In genomic region chr16:4420298-4421054, GRCm38 (mm10) we compare ENCODE assay signal across 8 mouse cellular contexts. TPM values are rescaled to one million over a fixed set of nuclear protein-coding genes. Genes with fewer than 3 reads are reported as not detected.
A peak's percentile ranks its signal among the peaks of the same experiment; 100 is the strongest.
DNase-seq lines count a peak whose midpoint lies in the region; ATAC-seq and TF ChIP-seq lines count a peak whose summit lies in the region.

Gene Adcy9 (minus strand): TSS chr16:4420498.

- peak; percentile 82 for DNase-seq in A20 (ENCODE audit: low read depth, low spot score)
- DNase-seq in embryonic facial prominence, embryonic 14.5 days (ENCODE audit: low spot score), result peak; percentile 92
- peak; percentile 85 for DNase-seq in heart, adult 8-10 months (ENCODE audit: low spot score)
- peak; percentile 89 for DNase-seq in kidney, adult 9 months
- DNase-seq in limb, embryonic 14.5 days (ENCODE audit: low spot score), result peak; percentile 87
- peak; percentile 71 to 79 for DNase-seq in spleen, postnatal 14 days (ENCODE audit: low spot score in 2 of 2)

- H3K27me3 ChIP-seq in embryonic facial prominence, embryonic 14.5 days (replicated peaks; ENCODE audit: control insufficient read depth, insufficient read depth, low read length), result peaks cover 15% of the 10 kb centered on the region
- peaks cover 18% of the 10 kb centered on the region; the same call in 1 of the 2 replicates for H3K27me3 ChIP-seq in limb, embryonic 14.5 days (ENCODE audit: control insufficient read depth, insufficient read depth, low read length)
- H3K27me3 ChIP-seq in midbrain, embryonic 16.5 days (ENCODE audit: control insufficient read depth, insufficient read depth, low read depth, low read length), result no peaks in the 10 kb centered on the region

- peak within 1 kb of the TSS; percentile 82 for H3K9ac ChIP-seq in embryonic facial prominence, embryonic 14.5 days (ENCODE audit: low read depth, low read length)
- peak within 1 kb of the TSS; percentile 69 for H3K9ac ChIP-seq in limb, embryonic 14.5 days (ENCODE audit: low read depth, low read length, severe bottlenecking)
- peak within 1 kb of the TSS; percentile 92 for H3K9ac ChIP-seq in midbrain, embryonic 16.5 days (ENCODE audit: low read depth, low read length)

- peaks cover 1% of the 10 kb centered on the region; the same call in 1 of the 2 replicates for H3K4me1 ChIP-seq in bone marrow, adult 2 months (ENCODE audit: control insufficient read depth, insufficient read depth, low read length)
- H3K4me1 ChIP-seq in embryonic facial prominence, embryonic 14.5 days (ENCODE audit: control insufficient read depth, insufficient read depth, low read length), result peaks cover 26% of the 10 kb centered on the region
- H3K4me1 ChIP-seq in limb, embryonic 14.5 days (ENCODE audit: control insufficient read depth, insufficient read depth, low read length), result peaks cover 22% of the 10 kb centered on the region
- peaks cover 35% of the 10 kb centered on the region for H3K4me1 ChIP-seq in midbrain, embryonic 16.5 days (ENCODE audit: control insufficient read depth, insufficient read depth, low read length)

- peak within 1 kb of the TSS; percentile 54 for H3K4me3 ChIP-seq in bone marrow, adult 2 months (replicated peaks; ENCODE audit: control insufficient read depth, low read depth, low read length)
- H3K4me3 ChIP-seq in embryonic facial prominence, embryonic 14.5 days (ENCODE audit: low read depth, low read length), result peak within 1 kb of the TSS; percentile 81
- peak within 1 kb of the TSS; percentile 78 for H3K4me3 ChIP-seq in limb, embryonic 14.5 days (replicated peaks; ENCODE audit: low read length)
- H3K4me3 ChIP-seq in midbrain, embryonic 16.5 days (ENCODE audit: low read depth, low read length), result peak within 1 kb of the TSS; percentile 86

- H3K4me2 ChIP-seq in embryonic facial prominence, embryonic 14.5 days (ENCODE audit: low read depth, low read length), result peak within 1 kb of the TSS; percentile 93
- peak within 1 kb of the TSS; percentile 97 for H3K4me2 ChIP-seq in limb, embryonic 14.5 days (replicated peaks; ENCODE audit: low read depth, low read length, severe bottlenecking)
- H3K4me2 ChIP-seq in midbrain, embryonic 16.5 days (ENCODE audit: low read length), result peak within 1 kb of the TSS; percentile 94

- H3K27ac ChIP-seq in bone marrow, adult 2 months (ENCODE audit: control insufficient read depth, insufficient read depth, low read depth, low read length, poor library complexity), result peak within 1 kb of the TSS; percentile 84
- peak within 1 kb of the TSS; percentile 63 for H3K27ac ChIP-seq in embryonic facial prominence, embryonic 14.5 days (replicated peaks; ENCODE audit: low read depth, low read length)
- peak within 1 kb of the TSS; percentile 48; the same call in 1 of the 2 replicates for H3K27ac ChIP-seq in limb, embryonic 14.5 days (replicated peaks; ENCODE audit: low read depth, low read length)
- peak within 1 kb of the TSS; percentile 86 for H3K27ac ChIP-seq in midbrain, embryonic 16.5 days (ENCODE audit: low read length)

- TF ChIP-seq POLR2A in bone marrow, adult 2 months (IDR thresholded peaks at IDR 0.05; ENCODE audit: borderline replicate concordance, control insufficient read depth, low read depth, low read length), result no peak; the same call in 1 of the 2 replicates
- peak; percentile 65; the same call in 1 of the 2 replicates for TF ChIP-seq POLR2A in limb, embryonic 14.5 days (IDR thresholded peaks at IDR 0.05; ENCODE audit: borderline replicate concordance, extremely low read depth, insufficient read depth, insufficient read length)

- H3K9me3 ChIP-seq in embryonic facial prominence, embryonic 14.5 days (ENCODE audit: control insufficient read depth, low read length), result no peaks in the 10 kb centered on the region
- H3K9me3 ChIP-seq in limb, embryonic 14.5 days (ENCODE audit: control insufficient read depth, low read length), result no peaks in the 10 kb centered on the region
- no peaks in the 10 kb centered on the region for H3K9me3 ChIP-seq in midbrain, embryonic 16.5 days (replicated peaks; ENCODE audit: control insufficient read depth, low read length, poor library complexity, severe bottlenecking)

- ATAC-seq in embryonic facial prominence, embryonic 14.5 days (ENCODE audit: low read depth), result peak; percentile 94
- peak; percentile 94 for ATAC-seq in limb, embryonic 14.5 days (ENCODE audit: low FRiP score, low read depth)
- peak; percentile 88 for ATAC-seq in midbrain, embryonic 16.5 days

- no peaks in the 10 kb centered on the region for H3K36me3 ChIP-seq in embryonic facial prominence, embryonic 14.5 days (ENCODE audit: control insufficient read depth, insufficient read depth, low read length)
- H3K36me3 ChIP-seq in limb, embryonic 14.5 days (ENCODE audit: control insufficient read depth, insufficient read depth, low read length), result no peaks in the 10 kb centered on the region
- no peaks in the 10 kb centered on the region for H3K36me3 ChIP-seq in midbrain, embryonic 16.5 days (ENCODE audit: control insufficient read depth, insufficient read depth, low read length)

- WGBS in bone marrow, adult 2 months, result 7% methylated on average over 63 of the region's 64 CpGs
- WGBS in embryonic facial prominence, embryonic 14.5 days, result 2% methylated on average over 9 of the region's 64 CpGs
- 1% methylated on average over 24 of the region's 64 CpGs for WGBS in limb, embryonic 14.5 days
- 1% methylated on average over 46 of the region's 64 CpGs for WGBS in midbrain, embryonic 16.5 days

- TF ChIP-seq CTCF in bone marrow, adult 2 months (IDR thresholded peaks at IDR 0.05; ENCODE audit: control insufficient read depth, insufficient read depth, low read length), result no peak

RNA-seq across cellular contexts. Expression of gene Adcy9, which starts in this region (rescaled TPM):
- polyA plus RNA-seq in bone marrow, adult 2 months (2011; ENCODE audit: insufficient read depth, insufficient read length, low replicate concordance, missing spikeins), result 3.7 and 5.2 TPM in 2 replicates
- polyA plus RNA-seq in embryonic facial prominence, embryonic 14.5 days (2014; fragmentation: Nextera tagmentation; extraction: Ambion mirVana), result 2.7 and 3.5 TPM in 2 replicates
- total RNA-seq in heart, adult 8-10 months (2022), result 10 to 100 TPM; 21.7 to 24.0 (median 23.2) TPM
- polyA plus RNA-seq in limb, embryonic 14.5 days (2012; rRNA removed), result 3.2 and 4.1 TPM in 2 replicates
- polyA plus RNA-seq in limb, embryonic 14.5 days (2014; fragmentation: Nextera tagmentation; extraction: Ambion mirVana), result 2.4 and 2.7 TPM in 2 replicates
- 4.0 and 4.3 TPM in 2 replicates for polyA plus RNA-seq in midbrain, embryonic 16.5 days (2015; fragmentation: Nextera tagmentation; extraction: Ambion mirVana)

Comparison
In these comparisons a context has a peak if more than half of its experiments do, and no peak if none do; other contexts are left out.
1. Peak in every context shown above with its lines: DNase-seq, ATAC-seq, H3K4me3 ChIP-seq and H3K27ac ChIP-seq.